Mouse (Mus musculus) adrenal gland, postnatal 14 days (tissue): Measurements from ENCODE around the gene Dnaja4. TPM values are rescaled to one million over a fixed set of nuclear protein-coding genes. Genes with fewer than 3 reads are reported as not detected.

ENCODE experiments used
- DNase-seq: peaks from one replicate; pipeline ENCODE4 v3.0.0; 2021; ENCODE audit warnings: mixed read lengths
- total RNA-seq: library from RNA; stranded (reverse); gene quantifications from 2 replicates; pipeline ENCODE4 v1.2.3, GENCODE M21; 2021

The Dnaja4 gene
- total RNA-seq, 1 experiment from 2014 or later: 18.2 TPM

DNA sequence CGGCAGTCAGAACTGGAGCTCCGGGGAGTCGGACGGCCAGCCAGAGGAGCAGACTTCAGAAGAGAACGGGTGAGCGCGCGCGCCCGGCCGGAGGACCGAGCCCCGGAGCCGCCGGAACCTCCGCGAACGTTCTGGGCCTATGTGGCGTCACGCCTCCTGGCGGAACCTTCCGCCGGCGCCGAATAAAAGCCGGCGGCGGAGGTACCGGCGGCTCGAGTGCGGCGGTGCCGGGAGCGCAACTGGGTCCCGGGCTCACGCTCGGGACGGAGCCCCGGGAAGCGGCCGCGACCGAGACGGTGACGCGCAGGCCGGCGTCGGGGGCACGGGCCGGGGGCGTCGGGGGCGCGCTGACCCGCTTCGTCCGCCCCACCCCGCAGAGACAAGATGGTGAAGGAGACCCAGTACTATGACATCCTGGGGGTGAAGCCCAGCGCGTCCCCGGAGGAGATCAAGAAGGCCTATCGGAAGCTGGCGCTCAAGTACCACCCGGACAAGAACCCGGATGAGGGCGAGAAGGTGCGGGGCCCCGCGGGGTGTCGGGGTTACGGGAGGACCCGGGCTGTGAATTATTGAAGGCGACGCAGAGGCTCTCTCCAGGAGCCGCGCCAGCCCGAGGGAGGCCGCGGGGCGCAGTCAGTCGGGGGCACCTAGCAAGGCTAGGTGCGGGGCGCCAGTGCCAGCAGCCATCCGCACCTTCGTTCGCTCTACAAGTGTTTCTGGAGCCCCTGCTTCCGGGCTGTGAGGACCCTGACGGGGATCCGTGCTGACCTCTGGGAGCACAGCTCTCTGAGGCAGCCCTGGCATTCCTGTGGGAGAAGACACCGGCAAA, 886 bp downstream of the Dnaja4 start:
- peak; percentile 90 for DNase-seq

DNA sequence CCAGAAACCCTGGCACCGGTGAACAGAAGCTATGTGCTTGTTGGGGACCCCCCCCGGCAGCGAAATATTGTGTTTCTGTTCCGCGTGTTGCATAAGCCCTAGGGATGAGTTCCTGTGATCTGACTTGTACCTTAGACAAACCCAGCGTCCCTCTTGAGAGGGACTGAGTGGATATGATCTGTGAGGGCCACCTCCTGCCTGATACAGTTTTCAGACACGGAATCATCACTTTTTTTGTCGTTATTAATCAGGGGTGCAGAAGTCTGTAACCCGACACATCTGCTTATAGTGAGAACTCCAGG, 1.5 kb downstream of the Dnaja4 start:
- no peak for DNase-seq

DNA sequence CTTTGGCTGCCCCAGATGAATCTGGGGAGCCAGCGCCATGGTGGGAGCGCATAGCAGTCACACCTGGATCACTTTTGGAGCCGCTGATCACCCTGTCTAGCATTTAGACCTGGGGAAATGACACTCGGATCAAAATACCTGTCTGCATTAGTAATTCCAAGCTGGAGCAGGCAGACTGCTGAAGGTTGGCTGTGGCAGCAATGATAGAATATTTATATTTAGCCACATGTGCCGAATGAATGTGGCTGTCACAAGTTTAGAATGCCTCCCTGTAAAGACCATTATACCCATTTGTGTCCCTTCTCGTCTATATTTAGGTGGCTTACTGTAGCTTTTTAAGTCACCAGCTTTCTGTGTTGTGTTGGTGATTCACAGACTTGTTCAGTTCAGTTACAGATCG, 2.1 kb downstream of the Dnaja4 start:
- DNase-seq: no peak

DNA sequence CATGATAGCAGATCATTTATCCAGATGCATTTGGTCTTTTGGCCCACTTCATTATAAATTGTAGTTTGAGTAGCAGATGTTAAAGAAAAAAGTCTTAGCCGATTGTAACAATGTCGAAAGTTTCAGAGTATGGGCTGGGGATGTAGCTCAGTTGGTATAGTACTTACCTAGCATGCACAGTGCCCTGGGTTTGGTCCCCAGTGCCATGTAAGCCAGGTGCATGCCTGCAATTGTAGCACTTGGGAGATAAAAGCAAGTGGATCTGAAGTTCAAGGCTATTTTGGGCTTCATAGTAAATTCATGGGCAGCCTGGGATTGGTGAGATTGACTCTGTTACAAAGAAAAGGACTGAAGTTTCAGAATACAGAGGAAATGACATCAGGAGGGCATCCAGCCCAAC, 3.9 kb downstream of the Dnaja4 start:
- no peak for DNase-seq

DNA sequence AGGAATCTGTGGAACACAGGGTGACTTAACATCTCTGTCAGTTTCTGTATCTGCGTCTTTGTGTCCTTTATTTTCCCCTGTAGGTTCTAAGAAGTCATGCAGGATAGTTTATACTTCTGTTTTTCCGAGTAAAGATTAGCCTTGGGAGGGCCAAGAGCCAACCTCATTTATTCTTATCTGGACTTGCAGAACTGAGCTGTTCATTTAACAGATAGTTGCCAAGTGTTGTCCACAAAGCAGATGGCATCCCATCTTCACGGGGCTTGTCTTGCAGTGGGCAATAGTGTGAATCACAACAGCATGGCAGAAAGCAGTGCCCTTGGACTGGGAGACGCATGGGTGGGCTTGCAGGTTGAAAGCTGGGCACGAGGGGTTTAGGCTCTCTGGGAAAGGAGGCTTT, 5.7 kb downstream of the Dnaja4 start:
- DNase-seq: no peak

DNA sequence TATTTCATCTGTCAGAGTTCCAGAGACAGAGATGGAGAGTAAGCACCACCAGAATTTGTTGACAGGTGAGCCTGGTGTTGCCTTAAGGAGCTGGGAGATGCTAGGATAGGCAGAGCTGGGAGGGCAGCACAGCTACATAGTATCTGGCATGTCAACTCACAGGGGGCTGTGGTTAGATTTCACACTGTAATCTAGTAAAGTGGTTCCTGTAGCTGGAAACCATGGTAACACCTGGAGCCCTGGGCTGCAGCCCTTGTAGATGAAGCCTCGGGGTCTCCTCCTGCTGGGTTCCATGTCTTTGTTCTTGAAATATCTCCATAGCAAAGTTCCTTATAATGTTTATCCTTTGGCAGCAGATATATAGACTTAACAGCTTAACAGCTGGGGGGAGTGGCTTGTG, 6.9 kb downstream of the Dnaja4 start:
- DNase-seq: no peak

DNA sequence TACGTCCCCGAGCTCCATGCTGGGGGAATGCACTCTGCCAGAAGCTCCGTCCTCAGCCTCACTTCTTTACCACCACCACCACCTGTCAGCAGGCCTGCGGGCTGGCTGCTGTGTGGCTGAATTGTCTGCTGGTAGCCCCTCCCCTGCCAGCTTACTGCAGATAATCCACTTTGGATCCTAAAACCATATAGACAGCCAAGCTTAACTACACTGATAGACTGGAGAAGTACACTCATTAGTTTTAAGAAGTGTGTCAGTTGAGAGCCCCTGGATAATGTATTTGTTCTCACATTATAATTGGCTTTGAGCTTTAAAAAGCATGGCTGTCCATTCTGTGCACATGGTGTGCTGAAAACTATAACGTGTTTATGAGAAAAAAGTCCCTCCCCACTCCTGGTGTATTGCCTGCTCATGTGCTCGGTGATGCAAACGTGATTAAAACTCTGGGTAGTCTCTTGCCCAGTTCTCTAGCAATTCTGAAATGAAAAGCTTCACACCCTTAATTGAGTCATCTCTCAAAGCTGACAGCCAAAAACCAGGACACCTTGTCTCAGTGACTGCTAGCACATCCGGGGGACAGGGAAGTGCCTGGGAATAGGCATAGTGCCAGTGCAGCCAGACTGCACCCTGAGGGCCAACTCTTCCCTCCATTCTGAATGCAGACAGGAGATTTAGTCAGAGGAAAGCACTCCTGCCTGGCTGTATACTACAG, 8.8 kb downstream of the Dnaja4 start:
- no peak for DNase-seq

DNA sequence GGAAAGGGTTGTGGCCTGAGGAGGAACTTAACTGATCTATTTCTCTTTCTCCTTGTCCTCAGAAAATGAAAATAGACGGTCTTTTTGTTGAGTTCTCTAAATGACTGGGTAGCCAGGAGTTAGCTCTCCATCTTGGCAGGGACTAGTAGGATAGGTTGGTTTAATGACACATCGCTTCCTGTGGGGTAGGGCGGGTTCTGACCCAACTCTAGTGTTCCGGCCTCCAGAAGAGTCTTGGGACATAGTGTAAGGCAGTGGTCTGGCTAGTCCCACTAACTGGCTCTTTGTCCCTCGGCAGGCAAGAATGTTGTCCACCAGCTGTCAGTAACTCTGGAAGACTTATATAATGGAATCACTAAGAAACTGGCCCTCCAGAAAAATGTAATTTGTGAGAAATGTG, 9.4 kb downstream of the Dnaja4 start:
- DNase-seq: no peak

DNA sequence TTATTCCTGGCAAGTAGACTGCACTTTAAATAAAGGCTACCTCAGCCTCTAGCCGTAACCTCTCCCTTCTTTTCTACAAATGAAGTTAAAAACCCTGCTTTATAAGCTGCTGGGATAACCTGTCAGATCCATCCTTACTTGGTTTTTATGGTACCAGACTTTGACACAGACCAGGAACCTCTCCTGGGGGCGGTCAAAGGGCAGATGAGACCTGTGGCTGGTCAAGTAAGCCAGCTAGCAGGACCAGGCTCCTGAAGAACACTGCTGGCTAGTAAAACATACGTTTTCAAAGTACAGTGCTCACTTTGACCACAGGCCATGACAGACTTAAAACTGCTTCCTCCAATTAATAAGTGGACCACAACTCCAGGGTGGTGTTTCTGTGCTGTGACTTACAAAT, 17.1 kb downstream of the Dnaja4 start:
- DNase-seq: no peak

DNA sequence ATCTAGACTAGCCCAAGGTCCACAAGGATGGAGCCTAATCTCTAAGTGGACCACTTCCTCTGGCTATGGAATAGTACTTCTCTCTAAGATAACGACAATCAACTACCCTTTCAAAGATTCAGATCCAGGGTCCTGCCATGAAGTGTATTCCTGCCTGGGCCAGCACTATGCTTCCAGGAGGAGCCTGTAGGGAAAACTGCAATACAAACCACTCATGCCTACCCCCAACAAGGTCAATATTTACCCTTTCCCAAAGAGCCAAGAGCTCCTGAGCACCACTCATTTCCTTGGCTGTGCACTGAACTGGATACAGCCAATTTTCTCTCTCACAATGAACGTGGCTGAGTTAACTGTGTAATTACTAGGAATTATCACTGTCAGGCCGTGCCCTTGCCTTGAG, 18.9 kb downstream of the Dnaja4 start:
- no peak for DNase-seq

DNA sequence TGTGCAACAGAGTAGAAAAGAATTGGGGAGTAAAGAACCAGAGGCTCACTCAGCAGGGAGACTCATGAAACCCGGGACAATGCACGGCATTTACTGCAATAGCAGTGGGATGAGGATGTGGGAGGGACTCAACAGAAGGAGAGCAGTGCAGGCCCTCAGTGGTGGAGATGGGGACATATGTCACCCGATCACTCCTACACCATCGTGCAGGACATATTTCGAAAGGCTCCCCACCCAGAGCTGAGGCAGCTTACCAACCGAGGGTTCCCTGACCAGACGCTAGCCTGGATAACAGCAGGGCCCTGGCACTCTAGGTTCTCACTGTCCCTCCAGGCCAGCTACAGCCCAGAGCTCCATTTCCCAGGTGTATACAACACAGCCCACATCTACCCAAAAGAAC, 23.5 kb downstream of the Dnaja4 start:
- no peak for DNase-seq

DNA sequence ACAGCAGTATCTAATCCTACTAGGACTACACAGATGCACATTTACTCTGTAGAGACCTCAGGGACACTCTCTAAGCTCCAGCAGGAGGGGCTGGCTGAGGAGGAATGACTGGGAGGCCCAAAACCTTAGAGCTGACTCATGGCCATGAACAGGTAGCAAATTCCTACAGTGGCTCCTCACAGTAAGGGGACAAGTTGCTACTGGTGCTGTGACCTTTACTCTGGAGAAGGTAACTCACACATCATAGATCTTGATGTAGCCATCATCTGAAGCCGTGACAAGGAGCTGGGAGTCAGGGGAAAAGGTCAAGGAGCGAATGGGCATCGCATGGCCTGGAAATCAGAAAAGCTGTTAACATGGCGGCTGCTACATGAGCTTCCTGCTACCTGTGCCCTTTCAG, 23.9 kb downstream of the Dnaja4 start:
- DNase-seq: no peak

DNA sequence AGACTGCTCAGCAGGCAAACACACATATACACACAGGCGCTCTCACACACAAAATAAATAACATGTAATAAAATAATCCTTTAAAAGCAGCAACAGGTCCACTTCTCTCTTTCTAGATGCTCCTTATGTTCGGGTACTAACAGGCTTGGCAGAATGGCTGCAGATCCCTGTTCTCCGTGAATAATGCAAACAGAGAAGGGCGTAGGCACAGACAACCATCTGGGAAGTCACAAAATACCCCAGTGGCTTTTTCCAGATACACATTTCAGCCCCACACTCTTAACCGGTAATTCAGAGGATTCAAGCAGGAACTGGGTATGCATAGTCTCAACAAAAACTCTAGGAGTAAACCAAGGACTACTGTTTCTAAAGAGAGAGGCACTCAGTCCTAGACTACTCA, 27.6 kb downstream of the Dnaja4 start:
- no peak for DNase-seq

DNA sequence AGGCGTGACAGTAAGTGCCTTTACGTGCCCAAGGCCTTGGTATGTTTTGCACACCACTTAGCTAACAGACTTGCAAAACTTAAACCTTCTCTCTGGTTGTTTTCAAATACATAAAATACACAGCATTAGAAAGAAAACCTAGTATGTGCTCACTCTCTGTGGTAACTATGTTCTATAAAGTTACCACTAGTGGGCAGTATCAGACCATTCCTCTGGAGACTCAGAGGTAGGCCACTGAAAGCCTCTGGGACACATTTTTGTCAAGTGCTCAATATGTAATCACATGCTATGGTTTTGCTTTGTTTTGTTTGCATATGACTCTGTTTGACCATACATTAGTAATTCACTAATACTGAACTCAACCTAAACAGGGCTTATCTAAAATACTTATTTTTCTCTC, 33.4 kb downstream of the Dnaja4 start:
- DNase-seq: no peak

DNA sequence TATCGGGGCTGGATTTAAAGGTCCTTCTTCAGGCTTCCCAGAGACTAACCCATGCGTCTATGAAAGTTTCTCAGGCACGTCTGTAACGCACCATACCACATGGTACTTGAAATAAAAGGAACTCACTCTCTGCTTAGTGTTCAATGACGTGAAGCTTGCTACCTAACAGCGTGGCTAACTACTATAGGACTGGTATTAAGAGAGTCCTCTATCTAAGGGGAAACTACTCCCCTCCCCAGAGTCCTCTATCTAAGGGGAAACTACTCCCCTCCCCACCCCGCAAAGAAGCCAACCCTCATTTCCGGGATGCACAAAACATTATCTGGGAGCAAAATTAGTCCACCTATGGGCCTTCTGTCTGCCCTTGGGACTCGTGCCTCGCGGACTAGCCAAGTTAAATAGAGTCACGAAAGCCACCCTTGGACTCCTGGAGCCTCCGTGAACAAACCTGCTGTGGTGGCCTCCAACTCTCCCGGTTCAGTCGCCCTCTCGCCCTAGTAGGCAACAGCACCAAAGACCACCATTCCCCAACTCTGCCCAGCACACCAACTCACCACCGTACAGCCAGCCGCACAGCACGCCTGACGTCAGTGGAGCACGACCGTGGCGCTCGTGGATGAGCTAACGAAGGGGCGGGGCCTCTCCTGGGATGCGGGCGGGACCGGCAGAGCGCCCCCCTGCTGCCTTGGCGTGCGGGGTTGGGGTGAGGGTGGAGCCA, 35.4 kb downstream of the Dnaja4 start, which contains the start of gene Wdr61:
Gene Wdr61 (minus strand): TSS at position 599 of the 718 bp plus-strand sequence.
- peak; percentile 99 for DNase-seq

DNA sequence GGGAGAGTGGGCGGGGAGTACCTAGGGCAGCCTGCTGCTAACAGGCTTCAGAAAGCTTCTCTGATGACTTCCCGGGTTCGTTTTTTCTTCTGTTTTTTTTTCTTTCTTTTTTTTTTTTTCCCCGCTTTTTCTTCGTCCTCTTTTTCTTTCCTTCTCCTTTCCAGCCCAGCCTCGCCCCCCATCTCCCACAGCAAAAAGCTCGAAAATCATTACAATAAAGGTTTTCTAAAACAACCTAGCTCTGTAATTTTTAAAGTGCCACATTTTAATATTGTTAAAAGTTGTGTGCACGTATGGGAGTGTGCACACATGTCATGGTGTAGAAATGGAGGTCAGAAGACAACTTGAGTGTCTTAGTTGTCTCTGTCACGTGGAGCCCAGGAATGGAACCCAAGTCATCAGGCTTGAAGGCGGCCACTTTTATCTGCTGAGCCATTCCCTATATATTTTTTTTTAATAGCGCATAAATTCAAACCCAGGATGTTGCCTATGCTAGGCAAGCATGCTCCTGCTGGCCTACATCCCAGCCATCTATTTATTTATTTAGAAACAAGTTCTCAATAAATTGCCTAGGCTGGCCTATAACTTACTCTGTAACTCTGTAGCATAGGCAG, 36.1 kb downstream of the Dnaja4 start:
- DNase-seq: no peak

DNA sequence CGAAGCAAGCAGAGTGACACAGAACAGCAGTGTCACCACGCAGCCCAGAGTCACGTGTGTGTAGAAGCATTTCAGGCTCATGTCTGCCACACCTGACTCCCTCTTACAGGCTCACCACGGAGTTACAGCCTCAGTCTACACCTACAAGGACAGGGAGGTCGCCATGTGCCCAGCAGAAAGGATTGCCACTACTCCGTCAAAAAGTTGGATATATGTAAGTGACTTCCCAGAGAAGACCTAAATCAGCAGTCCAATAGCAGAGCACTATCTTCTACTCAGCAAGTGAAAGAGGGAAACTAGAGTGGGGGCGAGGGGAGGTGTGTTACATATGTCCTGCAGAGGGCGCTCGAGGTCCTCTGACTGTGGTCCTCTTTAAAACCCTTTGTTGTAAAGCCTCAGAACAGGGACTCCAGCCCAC, 37.6 kb downstream of the Dnaja4 start:
- peak; percentile 62 for DNase-seq

DNA sequence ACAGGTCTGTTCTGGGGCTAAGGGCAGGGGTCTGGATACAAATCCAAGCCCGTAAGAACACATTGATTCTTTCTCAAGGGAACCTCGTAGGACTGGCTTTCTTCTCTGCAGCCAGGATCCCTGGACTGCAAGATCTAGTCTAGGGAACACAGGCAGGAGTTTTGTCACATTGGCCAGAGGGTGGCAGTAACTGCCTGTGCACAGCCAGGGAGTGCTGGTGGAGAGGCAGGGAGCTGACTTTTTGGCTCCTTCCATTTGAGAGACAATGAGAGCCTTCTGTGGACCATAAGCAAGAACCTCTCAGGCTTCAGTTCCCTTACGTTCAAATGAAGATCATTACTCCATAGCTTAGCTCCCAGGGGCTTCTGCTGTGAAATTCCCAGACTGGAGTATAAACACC, 39.7 kb downstream of the Dnaja4 start:
- peak; percentile 75 for DNase-seq

DNA sequence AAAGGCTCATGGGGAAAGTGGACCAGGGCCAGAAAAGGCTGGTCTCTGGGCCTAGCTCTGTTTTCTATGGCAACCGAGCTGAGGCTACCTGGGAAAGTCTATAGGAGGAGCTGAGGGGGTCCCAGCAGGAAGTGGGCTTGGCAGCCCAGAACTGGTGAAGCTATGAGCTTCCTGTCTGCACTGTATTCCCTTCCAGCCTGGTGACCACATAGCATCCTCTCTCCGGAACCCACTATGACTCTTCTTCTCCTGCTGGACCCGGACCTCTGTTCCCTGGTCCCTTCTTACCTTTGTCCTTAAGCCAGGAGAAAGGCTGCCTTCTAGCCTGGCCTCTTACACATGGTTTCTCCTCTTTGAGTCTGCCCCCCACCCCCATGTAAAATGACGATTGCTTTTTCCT, 45.2 kb downstream of the Dnaja4 start:
- DNase-seq: no peak

DNA sequence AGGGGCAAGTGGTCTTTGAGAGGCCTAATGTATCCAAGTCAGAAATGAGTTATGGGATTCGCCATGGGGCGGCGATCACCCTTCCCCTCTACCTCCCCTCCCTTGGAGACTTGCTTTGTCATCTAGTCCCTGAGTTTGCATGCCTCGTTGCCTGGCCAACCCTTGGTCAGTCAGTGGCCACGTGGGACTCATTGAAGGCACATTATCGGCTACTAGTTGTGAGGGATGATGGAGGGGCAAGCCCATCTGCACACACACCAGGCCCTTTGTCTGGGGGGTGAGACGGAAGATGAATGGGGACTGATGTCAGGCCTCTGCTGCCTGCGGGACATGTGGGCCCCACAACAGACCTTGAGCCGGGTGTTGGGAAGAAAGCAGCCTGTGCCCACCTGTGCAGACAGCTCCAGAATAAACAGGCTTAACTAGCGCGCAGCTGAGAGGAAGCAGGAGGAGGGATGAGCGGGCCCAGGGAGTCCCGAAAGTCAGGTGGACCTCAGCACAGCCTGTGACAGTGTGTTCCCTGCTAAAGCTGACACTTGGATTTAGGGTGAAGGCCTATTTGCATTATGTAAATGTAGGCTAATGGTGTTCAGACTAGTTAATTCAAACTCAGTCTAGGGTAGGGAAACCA, 47.2 kb downstream of the Dnaja4 start:
- no peak for DNase-seq

DNA sequence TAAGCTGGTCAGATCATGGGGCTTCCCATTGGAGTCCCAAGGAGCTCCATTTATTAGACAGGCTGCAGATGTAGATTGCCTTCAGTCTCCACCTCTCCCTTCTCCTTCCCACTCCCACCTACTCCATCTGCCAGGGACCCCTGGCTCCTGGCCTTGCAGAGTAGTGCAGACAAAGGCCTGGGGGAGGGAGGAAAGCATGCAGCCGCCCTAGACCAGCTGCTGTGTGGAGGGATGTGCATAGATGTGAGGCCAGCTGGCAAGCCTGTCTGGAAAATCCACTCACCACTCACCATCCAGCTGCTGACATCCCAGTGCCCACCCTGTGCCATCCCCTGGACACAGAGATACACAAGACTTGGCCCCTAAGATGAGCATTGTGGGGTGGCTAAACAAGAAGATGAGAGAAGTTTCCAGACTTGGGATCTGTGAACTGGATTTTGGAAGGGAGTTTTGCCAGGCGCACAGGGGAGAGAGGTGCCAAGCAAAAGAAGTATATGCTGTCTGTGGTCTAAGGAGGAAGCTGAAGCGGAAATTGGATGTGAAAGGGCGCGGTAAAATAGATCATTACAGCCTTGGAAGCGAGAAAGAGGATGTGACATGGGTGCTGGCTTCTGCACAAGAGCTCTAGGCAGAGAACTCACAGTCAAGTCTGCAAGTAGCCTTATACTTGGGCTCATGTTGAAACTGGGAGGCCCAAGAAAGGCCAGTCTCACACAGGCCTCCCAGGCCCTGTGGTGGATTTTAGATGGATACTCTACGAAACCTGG, 51.7 kb downstream of the Dnaja4 start:
- no peak for DNase-seq

DNA sequence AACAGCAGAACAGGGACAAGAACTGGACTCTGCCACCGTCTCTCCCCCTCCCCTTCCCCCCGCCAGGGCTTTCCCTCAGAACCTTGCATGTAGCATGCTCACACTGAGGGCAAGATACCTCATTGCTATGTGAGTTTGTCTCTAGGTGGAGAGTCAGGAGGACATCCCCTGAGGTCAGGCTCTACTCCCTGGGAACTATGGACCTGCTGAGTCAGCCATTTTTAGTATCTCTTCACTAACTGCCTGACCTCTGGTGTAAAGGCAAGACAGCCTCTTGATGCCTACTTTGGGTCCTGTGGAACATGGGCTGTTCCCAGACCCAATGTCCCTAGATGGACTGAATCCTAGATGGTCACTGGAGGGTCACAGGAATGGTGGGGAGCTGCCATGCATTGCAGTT, 53.0 kb downstream of the Dnaja4 start:
- no peak for DNase-seq
